Mouse (Mus musculus): ENCODE data around the gene Syap1. TPM values are rescaled to one million over a fixed set of nuclear protein-coding genes. Genes with fewer than 3 reads are reported as not detected.
"Not testable (repeated sequence)": the region's sequence is repeated elsewhere in the genome, so short reads cannot be mapped to it uniquely, and the experiment has no call there.

Gene Syap1
- total and polyA plus RNA-seq, 2 experiments from 2014 or later: 42.2 to 48.2 TPM

DNA sequence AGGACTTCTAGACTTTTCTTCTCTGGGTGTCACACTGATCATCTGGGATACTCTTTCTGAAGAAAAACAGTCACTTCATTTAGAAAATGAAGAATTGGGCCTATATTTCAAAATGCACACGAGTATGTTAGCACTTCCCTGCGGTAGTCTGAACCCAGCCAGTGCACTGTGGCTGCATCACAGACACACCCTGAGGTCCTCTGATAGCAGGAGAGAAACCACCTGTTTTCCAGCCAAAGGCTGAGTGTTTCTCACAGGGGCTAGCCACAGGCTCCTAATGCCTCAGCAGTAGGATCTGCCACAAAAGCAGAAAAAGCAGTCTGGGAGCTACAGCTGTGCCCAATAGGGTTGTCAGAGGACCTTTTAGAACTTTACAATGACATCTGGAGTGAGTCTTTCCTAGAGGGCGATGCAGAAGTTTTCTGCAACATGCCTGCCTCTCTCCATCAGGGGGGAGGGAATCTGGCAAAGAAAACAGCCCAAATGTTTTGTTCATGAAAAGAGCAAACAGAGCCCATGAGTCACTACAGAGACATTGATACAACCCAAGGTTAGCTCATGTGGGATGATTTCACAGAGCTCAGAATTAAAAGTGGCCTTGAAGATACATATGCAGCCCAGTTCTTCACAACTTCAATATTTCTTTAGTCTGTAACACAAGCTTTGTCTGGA, 19.8 kb downstream of the Syap1 start:
- ATAC-seq (no peak), DNase-seq (no peak)
- no peak overlapping the region for H3K4me3 ChIP-seq (ENCODE audit: low read depth, low read length)
- no peaks in the 10 kb centered on the region for H3K4me1 ChIP-seq (ENCODE audit: insufficient read depth)
- H3K9ac ChIP-seq: no peak overlapping the region
- H3K27ac ChIP-seq (ENCODE audit: low read depth, low read length): no peak overlapping the region
- peaks cover 7% of the 10 kb centered on the region; the same call in 1 of the 2 replicates for H3K36me3 ChIP-seq (ENCODE audit: insufficient read depth)
- WGBS: 74% methylated on average over 3 of the region's 3 CpGs
- no peaks in the 10 kb centered on the region for H3K9me3 ChIP-seq (ENCODE audit: low read length)
- no peaks in the 10 kb centered on the region for H3K27me3 ChIP-seq (ENCODE audit: insufficient read depth, low read length)
- no peak for TF ChIP-seq CTCF (IDR thresholded peaks at IDR 0.05; ENCODE audit: low read depth)
- H3K4me2 ChIP-seq (ENCODE audit: low read depth): no peak overlapping the region

DNA sequence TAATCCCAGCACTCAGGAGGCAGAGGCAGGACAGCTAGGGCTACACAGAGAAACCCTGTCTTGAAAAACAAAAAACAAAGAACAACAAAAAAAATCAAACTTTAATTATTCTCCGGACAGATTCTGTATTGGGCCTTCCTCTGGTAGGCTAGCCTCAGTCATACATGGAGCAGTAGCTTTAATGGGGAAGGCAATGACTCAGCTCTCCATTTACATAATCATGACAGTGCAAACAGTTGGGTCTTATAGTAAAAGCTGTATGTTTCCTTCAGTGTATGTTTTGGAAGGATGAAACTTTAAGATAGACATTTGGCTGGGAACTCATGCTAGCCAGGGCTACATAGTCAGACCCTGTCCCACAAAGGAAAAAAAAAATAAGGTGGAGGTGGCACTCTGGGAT, 39.6 kb downstream of the Syap1 start:
- no peak for ATAC-seq
- no peak overlapping the region for H3K27ac ChIP-seq (ENCODE audit: low read depth, low read length)
- no peak overlapping the region for H3K4me3 ChIP-seq (ENCODE audit: low read depth, low read length)
- no peaks in the 10 kb centered on the region for H3K4me1 ChIP-seq (ENCODE audit: insufficient read depth)
- TF ChIP-seq CTCF (IDR thresholded peaks at IDR 0.05; ENCODE audit: low read depth): no peak
- 92% methylated on average over 1 of the region's 1 CpGs for WGBS
- H3K9me3 ChIP-seq (ENCODE audit: low read length): no peaks in the 10 kb centered on the region
- no peaks in the 10 kb centered on the region for H3K27me3 ChIP-seq (ENCODE audit: insufficient read depth, low read length)
- H3K4me2 ChIP-seq (ENCODE audit: low read depth): no peak overlapping the region
- H3K9ac ChIP-seq: no peak overlapping the region
- no peak for DNase-seq
- no peaks in the 10 kb centered on the region for H3K36me3 ChIP-seq (ENCODE audit: insufficient read depth)

DNA sequence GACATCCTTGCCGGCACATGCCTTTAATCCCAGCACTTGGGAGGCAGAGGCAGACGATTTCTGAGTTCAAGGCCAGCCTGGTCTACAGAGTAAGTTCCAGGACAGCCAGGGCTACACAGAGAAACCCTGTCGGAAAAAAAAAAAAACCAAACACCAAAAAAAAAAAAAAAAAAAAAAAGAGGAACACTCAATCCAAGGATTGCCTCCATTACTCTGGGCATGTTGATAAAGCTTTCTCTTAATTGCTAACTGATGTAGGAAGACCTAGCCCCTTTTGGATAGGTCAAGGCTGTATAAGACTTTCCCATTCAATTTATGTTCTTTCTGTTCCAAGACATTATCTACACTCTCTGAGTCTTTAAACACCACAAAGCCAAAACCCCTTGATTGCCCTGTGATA, 42.7 kb downstream of the Syap1 start:
- Histone ChIP-seq H3K4me3 (ENCODE audit: low read depth, low read length) (no peak overlapping the region), H3K27me3 (ENCODE audit: insufficient read depth, low read length) (no peaks in the 10 kb centered on the region), H3K4me1 (ENCODE audit: insufficient read depth) (no peaks in the 10 kb centered on the region), H3K4me2 (ENCODE audit: low read depth) (no peak overlapping the region), H3K9me3 (ENCODE audit: low read length) (no peaks in the 10 kb centered on the region), H3K36me3 (ENCODE audit: insufficient read depth) (no peaks in the 10 kb centered on the region), H3K9ac (no peak overlapping the region), H3K27ac (ENCODE audit: low read depth, low read length) (no peak overlapping the region)
- TF ChIP-seq CTCF (IDR thresholded peaks at IDR 0.05; ENCODE audit: low read depth): no peak
- ATAC-seq: no peak
- 91% methylated on average over 3 of the region's 3 CpGs for WGBS
- no peak for DNase-seq

DNA sequence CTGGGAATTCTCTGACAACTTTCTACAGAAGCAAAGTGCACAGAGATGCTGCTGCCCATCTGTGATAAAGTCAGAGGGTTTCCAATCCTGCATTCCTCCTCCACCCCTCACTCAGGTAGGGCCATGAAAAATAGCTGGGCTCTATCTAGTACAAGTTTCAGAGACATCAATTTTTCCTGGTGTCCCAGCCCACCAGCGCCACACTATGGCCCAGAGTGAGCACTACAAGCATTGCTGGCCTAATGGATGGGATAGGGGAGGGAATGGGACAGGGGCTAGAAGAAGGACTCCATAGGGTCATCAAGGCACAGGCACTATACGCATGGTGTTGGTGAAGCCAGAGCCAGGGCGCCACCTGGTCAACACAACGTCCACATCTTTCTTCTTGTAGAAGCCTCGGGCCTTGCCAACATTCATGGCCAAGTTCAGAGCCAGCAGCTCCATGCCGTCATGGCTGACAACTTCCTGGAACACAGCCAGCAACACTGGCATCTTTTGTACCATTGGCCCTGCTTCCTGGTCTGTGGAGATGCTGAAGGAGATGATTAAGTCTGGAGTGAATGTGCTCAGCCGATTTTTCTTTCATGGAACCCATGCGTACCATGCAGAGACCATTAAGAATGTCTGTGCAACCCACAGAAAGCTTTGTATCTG, 43.7 kb downstream of the Syap1 start:
- ATAC-seq (no peak), DNase-seq (no peak)
- Histone ChIP-seq H3K4me1 (ENCODE audit: insufficient read depth) (no peaks in the 10 kb centered on the region), H3K27me3 (ENCODE audit: insufficient read depth, low read length) (no peaks in the 10 kb centered on the region), H3K36me3 (ENCODE audit: insufficient read depth) (no peaks in the 10 kb centered on the region), H3K4me3 (ENCODE audit: low read depth, low read length) (no peak overlapping the region), H3K9me3 (ENCODE audit: low read length) (no peaks in the 10 kb centered on the region), H3K27ac (ENCODE audit: low read depth, low read length) (no peak overlapping the region), H3K9ac (no peak overlapping the region), H3K4me2 (ENCODE audit: low read depth) (no peak overlapping the region)
- no peak for TF ChIP-seq CTCF (IDR thresholded peaks at IDR 0.05; ENCODE audit: low read depth)
- 59% methylated on average over 8 of the region's 8 CpGs for WGBS

DNA sequence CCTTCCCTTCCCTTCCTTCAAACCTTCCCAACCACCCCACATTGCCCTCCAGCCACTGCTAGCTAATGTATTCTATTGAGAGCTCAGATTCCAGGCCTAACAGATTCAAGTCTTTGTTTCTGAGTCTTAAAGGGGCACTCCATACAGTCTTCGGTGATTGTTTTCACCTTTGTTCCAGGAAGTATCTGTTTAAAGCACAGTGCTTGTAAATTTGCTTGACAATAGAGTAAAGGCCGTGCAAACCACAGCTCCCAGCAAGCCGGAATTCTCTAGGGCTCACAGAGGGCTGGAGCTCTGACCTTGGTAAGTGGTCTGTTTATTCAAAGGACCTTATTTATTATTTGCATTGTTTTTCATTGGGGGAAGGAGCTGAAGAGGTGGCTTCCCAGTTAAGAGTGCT, 56.1 kb downstream of the Syap1 start:
- no peaks in the 10 kb centered on the region for H3K4me1 ChIP-seq (ENCODE audit: insufficient read depth)
- no peaks in the 10 kb centered on the region for H3K27me3 ChIP-seq (ENCODE audit: insufficient read depth, low read length)
- H3K9ac ChIP-seq: no peak overlapping the region
- no peak for ATAC-seq
- TF ChIP-seq CTCF (IDR thresholded peaks at IDR 0.05; ENCODE audit: low read depth): no peak
- no peak for DNase-seq
- H3K9me3 ChIP-seq (ENCODE audit: low read length): no peaks in the 10 kb centered on the region
- H3K4me2 ChIP-seq (ENCODE audit: low read depth): no peak overlapping the region
- 30% methylated on average over 3 of the region's 3 CpGs for WGBS
- no peaks in the 10 kb centered on the region for H3K36me3 ChIP-seq (ENCODE audit: insufficient read depth)
- no peak overlapping the region for H3K4me3 ChIP-seq (ENCODE audit: low read depth, low read length)
- H3K27ac ChIP-seq (ENCODE audit: low read depth, low read length): no peak overlapping the region

DNA sequence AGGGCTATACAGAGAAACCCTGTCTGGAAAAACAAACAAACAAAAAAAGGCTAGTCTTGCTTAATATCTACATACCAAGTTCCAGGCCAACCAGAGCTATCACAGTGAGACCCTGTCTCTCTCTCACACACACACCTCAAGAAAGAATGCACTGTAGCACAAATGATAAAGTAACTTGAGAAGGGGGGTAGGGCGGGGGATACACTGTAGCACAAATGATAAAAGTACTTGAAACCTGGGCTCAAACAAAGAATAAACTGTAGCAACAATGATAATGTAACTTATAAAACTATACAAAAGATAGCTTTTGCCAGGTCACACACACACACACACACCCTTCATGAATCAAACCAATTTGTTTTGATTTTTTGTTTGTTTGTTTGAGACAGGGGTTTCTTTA, 56.7 kb downstream of the Syap1 start:
- H3K4me1 ChIP-seq (ENCODE audit: insufficient read depth): no peaks in the 10 kb centered on the region
- no peaks in the 10 kb centered on the region for H3K9me3 ChIP-seq (ENCODE audit: low read length)
- no peak overlapping the region for H3K4me3 ChIP-seq (ENCODE audit: low read depth, low read length)
- H3K36me3 ChIP-seq (ENCODE audit: insufficient read depth): no peaks in the 10 kb centered on the region
- no peaks in the 10 kb centered on the region for H3K27me3 ChIP-seq (ENCODE audit: insufficient read depth, low read length)
- WGBS: 68% methylated on average over 1 of the region's 1 CpGs
- no peak for DNase-seq
- no peak for ATAC-seq
- no peak for TF ChIP-seq CTCF (IDR thresholded peaks at IDR 0.05; ENCODE audit: low read depth)
- H3K4me2 ChIP-seq (ENCODE audit: low read depth): no peak overlapping the region
- H3K9ac ChIP-seq: no peak overlapping the region
- no peak overlapping the region for H3K27ac ChIP-seq (ENCODE audit: low read depth, low read length)

DNA sequence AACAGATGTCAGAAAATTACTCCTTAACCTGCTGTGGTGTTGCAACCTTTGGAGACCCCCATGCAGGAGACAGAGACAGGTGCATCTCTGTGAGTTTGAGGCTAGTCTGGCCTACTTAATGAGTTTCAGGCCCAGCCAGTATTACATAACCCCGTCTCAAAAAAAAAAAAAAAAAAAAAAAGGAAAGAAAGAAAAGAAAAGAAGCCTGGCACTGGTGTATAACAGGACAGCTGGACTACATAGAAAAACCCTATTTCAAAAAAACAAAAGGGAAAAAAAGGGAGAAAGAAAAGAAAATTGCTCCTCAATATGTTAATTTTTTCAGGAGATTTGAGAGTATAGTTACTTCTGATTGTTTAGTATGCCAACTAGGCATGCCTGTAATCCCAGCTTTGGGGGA, 57.2 kb downstream of the Syap1 start:
- H3K4me3 ChIP-seq (ENCODE audit: low read depth, low read length): no peak overlapping the region
- H3K4me1 ChIP-seq (ENCODE audit: insufficient read depth): no peaks in the 10 kb centered on the region
- DNase-seq: no peak
- TF ChIP-seq CTCF (IDR thresholded peaks at IDR 0.05; ENCODE audit: low read depth): no peak
- H3K36me3 ChIP-seq (ENCODE audit: insufficient read depth): no peaks in the 10 kb centered on the region
- WGBS: 17% methylated on average over 1 of the region's 1 CpGs
- no peak for ATAC-seq
- no peaks in the 10 kb centered on the region for H3K27me3 ChIP-seq (ENCODE audit: insufficient read depth, low read length)
- H3K9ac ChIP-seq: no peak overlapping the region
- no peak overlapping the region for H3K4me2 ChIP-seq (ENCODE audit: low read depth)
- no peak overlapping the region for H3K27ac ChIP-seq (ENCODE audit: low read depth, low read length)
- no peaks in the 10 kb centered on the region for H3K9me3 ChIP-seq (ENCODE audit: low read length)

DNA sequence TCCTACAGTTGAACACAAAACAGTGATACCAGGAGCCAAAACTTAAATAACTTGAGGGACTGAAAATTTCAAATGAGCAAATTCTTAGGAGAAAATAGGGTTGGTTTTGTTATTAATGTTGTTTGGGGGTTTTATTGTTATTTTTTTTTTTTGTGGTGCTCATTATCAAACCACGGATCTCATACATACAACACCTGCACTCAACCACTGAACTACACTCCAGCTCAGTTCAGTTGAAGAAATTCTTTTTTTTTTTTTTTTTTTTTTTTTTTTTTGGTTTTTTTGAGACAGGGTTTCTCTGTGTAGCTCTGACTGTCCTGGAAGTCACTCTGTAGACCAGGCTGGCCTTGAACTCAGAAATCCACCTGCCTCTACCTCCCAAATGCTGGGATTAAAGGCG, 57.9 kb downstream of the Syap1 start:
- ATAC-seq; H3K9ac ChIP-seq; DNase-seq; H3K4me3 ChIP-seq (ENCODE audit: low read depth, low read length); H3K4me2 ChIP-seq (ENCODE audit: low read depth); H3K27me3 ChIP-seq (ENCODE audit: insufficient read depth, low read length); H3K9me3 ChIP-seq (ENCODE audit: low read length); H3K27ac ChIP-seq (ENCODE audit: low read depth, low read length); H3K36me3 ChIP-seq (ENCODE audit: insufficient read depth); H3K4me1 ChIP-seq (ENCODE audit: insufficient read depth): not testable (repeated sequence)
- 54% methylated on average over 2 of the region's 2 CpGs for WGBS

Measured in forebrain, postnatal 0 days (tissue).